Mouse (Mus musculus): ENCODE measurements around the gene Napepld. TPM values are rescaled to one million over a fixed set of nuclear protein-coding genes. Genes with fewer than 3 reads are reported as not detected.

The Napepld gene
- total and polyA plus RNA-seq, 3 experiments, result 1.6 to 1.8 (median 1.7) TPM

DNA sequence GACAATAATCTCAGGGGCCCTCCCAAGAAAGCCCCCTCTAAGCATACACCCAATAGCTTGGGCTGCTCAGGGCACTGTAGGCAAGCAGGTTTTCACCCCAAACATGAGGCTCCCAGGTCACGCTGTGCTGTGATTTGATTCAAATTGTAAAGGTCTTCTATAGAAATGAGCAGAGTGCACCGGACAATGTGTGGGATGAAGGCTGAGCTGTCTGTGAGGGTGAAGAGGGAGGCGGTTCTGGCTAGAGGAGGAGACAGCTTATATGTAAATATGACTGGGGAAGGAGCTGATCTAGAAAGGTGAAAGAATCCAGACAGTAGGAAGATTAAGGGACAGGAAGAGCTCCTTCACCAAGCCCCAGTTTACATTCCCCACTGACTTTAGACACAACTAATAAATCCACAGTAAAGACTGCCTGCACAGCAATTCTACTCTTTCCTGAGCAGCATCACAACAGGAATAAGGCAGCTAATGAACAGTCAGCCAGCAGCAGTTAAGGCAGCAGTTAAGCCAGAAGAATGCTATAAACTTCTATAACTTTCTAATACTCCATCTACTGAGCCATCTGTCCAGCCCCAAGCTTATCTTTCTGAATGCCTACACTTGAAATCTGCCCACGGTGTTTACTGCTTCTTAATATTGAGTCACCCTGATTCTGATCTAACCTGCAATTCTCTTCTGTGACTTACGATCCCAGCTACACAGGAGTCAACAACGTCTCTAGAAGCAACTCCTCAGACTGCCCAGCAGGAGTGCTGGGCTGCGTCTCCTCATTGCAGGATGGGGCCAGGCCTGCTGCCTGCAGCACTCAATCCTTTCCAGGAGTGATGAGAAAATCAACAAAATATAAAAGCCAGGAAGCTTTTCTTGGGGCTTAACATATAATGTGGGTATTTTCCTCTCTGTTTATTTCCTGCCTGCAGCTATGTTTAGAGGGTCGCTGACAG, 33.7 kb downstream of the Napepld start:
- peaks cover 3 to 18% of the 10 kb centered on the region in 2 experiments for H3K36me3 ChIP-seq (replicated peaks in 1 of 2; ENCODE audit: control insufficient read depth in 1 of 2, insufficient read depth in 1 of 2, low read length in 1 of 2)
- TF ChIP-seq POLR2A (IDR thresholded peaks at IDR 0.05; ENCODE audit: low read depth, low read length) (no peak), ZNF384 (IDR thresholded peaks at IDR 0.05; ENCODE audit: low read depth, low read length) (no peak), UBTF (IDR thresholded peaks at IDR 0.05; ENCODE audit: low read depth, low read length) (no peak), MXI1 (IDR thresholded peaks at IDR 0.05; ENCODE audit: low read depth, low read length) (no peak), RAD21 (IDR thresholded peaks at IDR 0.05; ENCODE audit: low read depth, low read length) (no peak)
- in situ Hi-C loops (cut with MboI; ENCODE audit: low pct_ligation_motif_present, low pct_unique_long_range_greater_than_20kb, low sequenced_read_pairs), result no loop called here

DNA sequence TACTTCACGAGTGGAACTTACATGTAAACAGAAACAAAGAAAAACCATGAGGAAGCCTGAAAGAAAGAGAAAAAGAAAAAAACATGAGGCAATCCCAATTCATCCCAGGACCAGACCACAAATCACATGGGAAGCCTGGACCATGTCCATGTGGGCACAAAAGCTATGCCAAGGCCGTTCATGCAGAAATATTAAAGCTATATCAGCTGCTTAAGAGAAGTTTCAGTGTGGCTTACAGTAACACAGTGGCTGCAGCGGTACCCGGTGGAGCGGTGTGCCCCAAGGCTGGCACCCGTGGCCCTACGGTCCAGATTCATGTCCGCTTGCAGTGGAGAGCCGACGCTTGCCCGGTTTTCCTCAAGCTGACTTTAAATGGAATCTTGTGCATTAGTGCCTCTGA, 38.1 kb downstream of the Napepld start:
- peaks cover 17 to 42% of the 10 kb centered on the region in 2 experiments for H3K36me3 ChIP-seq (replicated peaks in 1 of 2; ENCODE audit: control insufficient read depth in 1 of 2, insufficient read depth in 1 of 2, low read length in 1 of 2)
- no peaks in the 10 kb centered on the region for H3K79me2 ChIP-seq (replicated peaks; ENCODE audit: control insufficient read depth, extremely low read depth, insufficient read depth, poor library complexity, severe bottlenecking)
- H3K27me3 ChIP-seq (replicated peaks), result no peaks in the 10 kb centered on the region
- H3K27ac ChIP-seq (ENCODE audit: insufficient read depth, low read depth), result no peak overlapping the region
- H3K4me3 ChIP-seq (replicated peaks in 1 of 3; ENCODE audit: low read depth in 2 of 3, low read length in 2 of 3, poor library complexity in 1 of 3), result no peak overlapping the region
- no peaks in the 10 kb centered on the region for H3K9me3 ChIP-seq (replicated peaks; ENCODE audit: low read length)
- no peak for DNase-seq (ENCODE audit: extremely low read depth)
- H3K4me1 ChIP-seq (ENCODE audit: control insufficient read depth in 1 of 2, insufficient read depth in 2 of 2), result peaks cover 3 to 13% of the 10 kb centered on the region in 2 experiments
- no peak overlapping the region for H3K4me2 ChIP-seq (ENCODE audit: insufficient read depth, low read depth, poor library complexity, severe bottlenecking)
- dilution Hi-C loops (cut with MboI; ENCODE audit: extremely low pct_ligation_motif_present, extremely low pct_unique_long_range_greater_than_20kb, low sequenced_read_pairs), result no loop called here
- TF ChIP-seq JUN (IDR thresholded peaks at IDR 0.05; ENCODE audit: insufficient read depth, low read depth, low read length) (no peak), E2F4 (IDR thresholded peaks at IDR 0.05; ENCODE audit: insufficient replicate concordance, low read depth, low read length) (no peak), UBTF (IDR thresholded peaks at IDR 0.05; ENCODE audit: low read depth, low read length) (no peak), POLR2AphosphoS2 (IDR thresholded peaks at IDR 0.05; ENCODE audit: low read depth, low read length) (no peak), POLR2A (IDR thresholded peaks at IDR 0.05; ENCODE audit: low read depth, low read length) (no peak), ETS1 (conservative IDR thresholded peaks at IDR 0.05; ENCODE audit: low read depth, low read length) (no peak), EP300 (IDR thresholded peaks at IDR 0.05; ENCODE audit: low read length) (no peak), TCF12 (IDR thresholded peaks at IDR 0.05; ENCODE audit: low read depth, low read length) (no peak), ZNF384 (IDR thresholded peaks at IDR 0.05; ENCODE audit: low read depth, low read length) (no peak), CTCF (conservative IDR thresholded peaks at IDR 0.05 in 1 of 2, IDR thresholded peaks at IDR 0.05 in 1 of 2; ENCODE audit: low read depth in 2 of 2, low read length in 2 of 2) (no peak), MAZ (IDR thresholded peaks at IDR 0.05; ENCODE audit: low read depth, low read length) (no peak), CHD1 (IDR thresholded peaks at IDR 0.05; ENCODE audit: low read depth, low read length) (no peak), PAX5 (IDR thresholded peaks at IDR 0.05; ENCODE audit: low read length) (no peak), USF2 (conservative IDR thresholded peaks at IDR 0.05; ENCODE audit: low read depth, low read length) (no peak), BHLHE40 (IDR thresholded peaks at IDR 0.05; ENCODE audit: low read depth, low read length) (no peak), MAX (IDR thresholded peaks at IDR 0.05; ENCODE audit: low read length) (no peak), HCFC1 (IDR thresholded peaks at IDR 0.05; ENCODE audit: low read depth, low read length) (no peak), NRF1 (IDR thresholded peaks at IDR 0.05; ENCODE audit: low read depth, low read length) (no peak)
- H3K9ac ChIP-seq (ENCODE audit: insufficient read depth, low read depth), result no peak overlapping the region
- in situ Hi-C loops (cut with MboI; ENCODE audit: low pct_ligation_motif_present, low pct_unique_long_range_greater_than_20kb, low sequenced_read_pairs), result no loop called here

More for the DNA sequence above, 33.7 kb downstream of the Napepld start:
- DNase-seq (ENCODE audit: extremely low read depth), result no peak
- Histone ChIP-seq H3K79me2 (replicated peaks; ENCODE audit: control insufficient read depth, extremely low read depth, insufficient read depth, poor library complexity, severe bottlenecking) (no peaks in the 10 kb centered on the region), H3K27me3 (replicated peaks) (no peaks in the 10 kb centered on the region), H3K27ac (ENCODE audit: insufficient read depth, low read depth) (no peak overlapping the region), H3K4me1 (ENCODE audit: control insufficient read depth in 1 of 2, insufficient read depth in 2 of 2) (no peaks in the 10 kb centered on the region), H3K9me3 (replicated peaks; ENCODE audit: low read length) (no peaks in the 10 kb centered on the region), H3K4me2 (ENCODE audit: insufficient read depth, low read depth, poor library complexity, severe bottlenecking) (no peak overlapping the region), H3K4me3 (replicated peaks in 1 of 3; ENCODE audit: low read depth in 2 of 3, low read length in 2 of 3, poor library complexity in 1 of 3) (no peak overlapping the region), H3K9ac (ENCODE audit: insufficient read depth, low read depth) (no peak overlapping the region)
- dilution Hi-C loops (cut with MboI; ENCODE audit: extremely low pct_ligation_motif_present, extremely low pct_unique_long_range_greater_than_20kb, low sequenced_read_pairs), result no loop called here
